Mouse (Mus musculus) intestine, postnatal 0 days (tissue): Measurements from ENCODE around the gene Gm9736. TPM values are rescaled to one million over a fixed set of nuclear protein-coding genes. Genes with fewer than 3 reads are reported as not detected.
"Not testable (repeated sequence)": the region's sequence is repeated elsewhere in the genome, so short reads cannot be mapped to it uniquely, and the experiment has no call there.

Experiments
- ATAC-seq: fragments of 200-750 bp; cut with Nextera tagmentation; 2 replicates; pipeline ENCODE4 v1.8.0; 2017; ENCODE audit warnings: mild to moderate bottlenecking, moderate TSS enrichment, moderate library complexity
- H3K27ac ChIP-seq: fragments of 300-500 bp; sonication (generic); 2 replicates; pipeline ENCODE4 v1.5.1; 2014; ENCODE audit warnings: mild to moderate bottlenecking, low read depth, low read length, moderate library complexity
- H3K27me3 ChIP-seq: fragments of 300-500 bp; sonication (generic); replicated peaks from 2 replicates; pipeline ENCODE4 v1.6.1; 2014; ENCODE audit warnings: low read length, mixed read lengths; ENCODE audit not compliant: control insufficient read depth, insufficient read depth
- H3K36me3 ChIP-seq: fragments of 300-500 bp; sonication (generic); 2 replicates; pipeline ENCODE4 v1.6.1; 2014; ENCODE audit warnings: mild to moderate bottlenecking, moderate library complexity; ENCODE audit not compliant: control insufficient read depth, insufficient read depth
- H3K4me1 ChIP-seq: fragments of 300-500 bp; sonication (generic); replicated peaks from 2 replicates; pipeline ENCODE4 v1.6.1; 2014; ENCODE audit warnings: antibody characterized with exemption, low read length, mixed read lengths; ENCODE audit not compliant: control insufficient read depth, insufficient read depth
- H3K4me2 ChIP-seq: fragments of 300-500 bp; sonication (generic); replicated peaks from 2 replicates; pipeline ENCODE4 v1.6.1; 2014; ENCODE audit warnings: low read depth, mild to moderate bottlenecking, moderate library complexity
- H3K4me3 ChIP-seq: fragments of 300-500 bp; sonication (generic); 2 replicates; pipeline ENCODE4 v1.5.1; 2014; ENCODE audit warnings: low read depth, low read length
- H3K9ac ChIP-seq: fragments of 300-500 bp; sonication (generic); 2 replicates; pipeline ENCODE4 v1.6.1; 2014; ENCODE audit warnings: mild to moderate bottlenecking, low read depth, low read length
- H3K9me3 ChIP-seq: fragments of 300-500 bp; sonication (generic); 2 replicates; pipeline ENCODE4 v1.6.1; 2016; ENCODE audit warnings: mixed run types; ENCODE audit not compliant: control insufficient read depth
- CTCF ChIP-seq: sonication (generic); IDR thresholded peaks from 2 replicates; pipeline ENCODE4 v1.5.1; 2016; ENCODE audit warnings: low read depth, mild to moderate bottlenecking, control low read depth, antibody characterized with exemption, moderate library complexity
- WGBS: fragments of 180-500 bp; shearing (Covaris S2); extraction: QIAGEN DNeasy Blood & Tissue Kit; methylation state at CpG from one replicate; pipeline ENCODE4 v1.1.7; 2014; 5-methylcytosine and 5-hydroxymethylcytosine counted together
- polyA plus RNA-seq: library from polyadenylated mRNA; unstranded; fragments of >200 nt; fragmentation: Nextera tagmentation; extraction: Ambion mirVana; gene quantifications from 2 replicates; pipeline ENCODE4 v1.2.1, GENCODE M21; 2015

Gene Gm9736
- polyA plus RNA-seq, 1 experiment from 2014 or later = not detected

GRCm38 (mm10) chr10:77776844-77777243 is 25.7 kb upstream of the Gm9736 start, which contains the start of gene Gm7138:
Gene Gm7138 (minus strand): TSS chr10:77776944.
- H3K36me3 ChIP-seq, H3K4me1 ChIP-seq, H3K27me3 ChIP-seq, H3K4me3 ChIP-seq, H3K9ac ChIP-seq, H3K4me2 ChIP-seq, H3K27ac ChIP-seq, ATAC-seq, H3K9me3 ChIP-seq: not testable (repeated sequence)
- WGBS = no CpG with 5 or more reads among the region's 1 CpGs

DNA sequence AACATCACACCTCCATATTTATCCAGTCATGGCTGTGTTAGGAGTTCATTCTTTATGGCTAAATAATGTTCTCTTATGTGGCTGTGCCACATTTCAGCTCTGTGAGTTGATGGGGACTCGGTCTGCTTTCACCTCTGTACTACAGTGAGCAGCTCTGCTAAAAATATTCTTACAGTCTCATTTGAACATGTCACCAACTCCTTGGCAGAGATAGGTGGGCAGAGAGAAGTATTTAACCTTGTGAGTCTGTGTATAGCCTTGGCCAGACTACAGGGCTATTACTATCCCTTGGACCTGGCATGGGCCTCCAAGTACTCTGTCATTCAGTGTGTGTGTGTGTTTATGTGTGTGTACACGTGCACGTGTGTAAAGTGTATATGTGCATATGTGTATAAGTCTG is 21.0 kb upstream of the Gm9736 start:
- H3K4me3 ChIP-seq, ATAC-seq, H3K4me1 ChIP-seq, H3K27me3 ChIP-seq, H3K9me3 ChIP-seq, H3K4me2 ChIP-seq, H3K9ac ChIP-seq, H3K36me3 ChIP-seq, H3K27ac ChIP-seq: not testable (repeated sequence)
- WGBS = 100% methylated on average over 1 of the region's 3 CpGs

DNA sequence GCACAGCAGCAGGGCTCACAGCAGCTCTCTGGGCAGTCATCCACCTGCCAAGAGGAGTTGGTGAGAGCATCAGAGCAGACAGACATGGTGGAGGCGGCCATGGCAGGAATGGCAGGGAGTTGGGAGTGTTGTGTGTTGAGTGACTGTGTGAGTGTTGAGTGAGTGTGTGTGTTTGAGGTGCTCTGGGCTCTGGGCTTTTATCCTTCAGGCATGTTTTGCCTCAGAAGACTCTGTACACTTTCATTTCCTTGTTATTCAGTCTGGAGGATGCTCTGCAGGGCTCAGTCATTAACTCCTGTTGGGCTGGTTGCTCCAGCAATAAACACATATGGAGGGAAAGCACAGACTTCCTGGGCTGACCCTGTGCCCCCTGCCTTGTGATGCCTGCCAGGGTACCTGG is 20.1 kb upstream of the Gm9736 start, which contains the start of gene Gm3238:
Gene Gm3238, minus strand, starts transcription at position 101 of the 400 bp plus-strand sequence.
- not testable (repeated sequence) for H3K27ac ChIP-seq, ATAC-seq, H3K4me2 ChIP-seq, H3K27me3 ChIP-seq, H3K4me3 ChIP-seq, H3K9me3 ChIP-seq, H3K9ac ChIP-seq, H3K36me3 ChIP-seq, H3K4me1 ChIP-seq
- 80% methylated on average over 1 of the region's 1 CpGs for WGBS

DNA sequence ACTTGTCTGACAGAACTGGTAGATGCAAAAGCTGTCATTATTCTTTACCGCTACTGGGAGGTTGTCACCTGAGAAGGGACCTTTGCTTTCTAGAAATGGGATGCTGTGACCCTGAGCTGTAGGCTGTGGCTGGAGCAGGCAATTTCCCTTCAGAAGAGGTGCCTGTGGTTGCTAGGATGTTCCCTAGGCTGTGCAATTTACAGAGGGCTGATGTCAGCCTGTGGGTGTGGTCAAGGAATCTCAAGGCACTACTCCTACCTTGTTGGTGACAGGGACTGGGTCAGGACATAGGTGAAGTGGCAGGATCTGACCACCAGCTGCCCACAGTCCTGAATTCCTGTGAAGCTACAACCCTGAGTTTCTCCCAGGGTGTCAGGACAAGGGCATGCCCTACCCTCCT is 18.6 kb upstream of the Gm9736 start:
- TF ChIP-seq CTCF = no peak
- Histone ChIP-seq H3K9ac (no peak overlapping the region), H3K27me3 (no peaks in the 10 kb centered on the region), H3K27ac (no peak overlapping the region), H3K9me3 (no peaks in the 10 kb centered on the region), H3K4me2 (no peak overlapping the region), H3K4me3 (no peak overlapping the region), H3K4me1 (no peaks in the 10 kb centered on the region), H3K36me3 (no peaks in the 10 kb centered on the region)
- no peak for ATAC-seq
- WGBS = 82% methylated on average over 1 of the region's 1 CpGs

DNA sequence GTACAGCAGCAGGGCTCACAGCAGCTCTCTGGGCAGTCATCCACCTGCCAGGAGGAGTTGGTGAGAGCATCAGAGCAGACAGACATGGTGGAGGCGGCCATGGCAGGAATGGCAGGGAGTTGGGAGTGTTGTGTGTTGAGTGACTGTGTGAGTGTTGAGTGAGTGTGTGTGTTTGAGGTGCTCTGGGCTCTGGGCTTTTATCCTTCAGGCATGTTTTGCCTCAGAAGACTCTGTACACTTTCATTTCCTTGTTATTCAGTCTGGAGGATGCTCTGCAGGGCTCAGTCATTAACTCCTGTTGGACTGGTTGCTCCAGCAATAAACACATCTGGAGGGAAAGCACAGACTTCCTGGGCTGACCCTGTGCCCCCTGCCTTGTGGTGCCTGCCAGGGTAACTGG is 8.4 kb upstream of the Gm9736 start, which contains the start of gene Gm3233:
Gene Gm3233, minus strand, starts transcription at position 101 of the 400 bp plus-strand sequence.
- no CpG with 5 or more reads among the region's 1 CpGs for WGBS
- H3K4me3 ChIP-seq, H3K27me3 ChIP-seq, H3K36me3 ChIP-seq, H3K9me3 ChIP-seq, H3K4me1 ChIP-seq, H3K4me2 ChIP-seq, H3K9ac ChIP-seq, H3K27ac ChIP-seq, ATAC-seq: not testable (repeated sequence)

DNA sequence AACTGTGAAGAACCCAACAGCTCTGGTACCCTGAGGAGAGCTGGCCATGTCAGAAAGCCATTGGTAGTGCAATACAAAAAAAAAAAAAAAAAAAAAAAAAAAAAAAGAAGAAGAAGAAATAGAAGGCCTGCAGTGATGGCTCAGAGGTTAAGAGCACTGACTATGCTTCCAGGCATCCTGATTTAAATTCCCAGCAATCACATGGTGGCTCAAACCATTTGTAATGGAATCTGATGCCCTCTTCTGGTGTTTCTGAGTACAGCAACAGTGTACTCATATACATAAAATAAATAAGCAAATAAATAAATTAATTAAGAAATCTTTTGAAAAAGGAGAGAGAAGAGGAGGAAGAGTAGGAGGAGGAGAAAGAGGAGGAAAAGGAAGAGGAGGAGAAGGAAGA is 2.3 kb upstream of the Gm9736 start:
- Histone ChIP-seq H3K27ac (no peak overlapping the region), H3K4me1 (no peaks in the 10 kb centered on the region), H3K4me3 (no peak overlapping the region), H3K4me2 (no peak overlapping the region), H3K9me3 (no peaks in the 10 kb centered on the region), H3K27me3 (no peaks in the 10 kb centered on the region), H3K36me3 (no peaks in the 10 kb centered on the region), H3K9ac (no peak overlapping the region)
- no peak for ATAC-seq
- peak; percentile 31 for TF ChIP-seq CTCF

DNA sequence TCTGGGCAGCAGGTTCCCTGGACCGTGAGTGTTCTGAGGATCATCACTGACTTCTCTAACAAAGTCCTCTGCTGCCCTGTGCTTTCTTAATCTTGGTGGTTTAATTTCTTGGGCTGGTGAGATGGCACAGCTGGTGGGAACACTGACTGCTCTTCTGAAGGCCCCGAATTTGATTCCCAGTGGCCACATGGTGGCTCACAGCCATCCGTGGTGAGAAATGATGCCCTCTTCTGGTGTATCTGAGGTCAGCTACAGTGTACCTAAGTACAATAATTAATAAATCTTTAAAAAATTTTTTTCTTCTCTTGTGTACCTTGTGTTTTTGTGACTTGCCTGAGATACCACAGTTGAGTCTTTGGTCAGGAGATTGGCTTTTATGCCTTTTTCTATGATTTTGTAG is 1.2 kb upstream of the Gm9736 start:
- H3K4me3 ChIP-seq, H3K36me3 ChIP-seq, ATAC-seq, H3K27me3 ChIP-seq, H3K9ac ChIP-seq, H3K9me3 ChIP-seq, H3K4me2 ChIP-seq, H3K27ac ChIP-seq, H3K4me1 ChIP-seq: not testable (repeated sequence)
- peak; percentile 33 for TF ChIP-seq CTCF
- 61% methylated on average over 3 of the region's 3 CpGs for WGBS

DNA sequence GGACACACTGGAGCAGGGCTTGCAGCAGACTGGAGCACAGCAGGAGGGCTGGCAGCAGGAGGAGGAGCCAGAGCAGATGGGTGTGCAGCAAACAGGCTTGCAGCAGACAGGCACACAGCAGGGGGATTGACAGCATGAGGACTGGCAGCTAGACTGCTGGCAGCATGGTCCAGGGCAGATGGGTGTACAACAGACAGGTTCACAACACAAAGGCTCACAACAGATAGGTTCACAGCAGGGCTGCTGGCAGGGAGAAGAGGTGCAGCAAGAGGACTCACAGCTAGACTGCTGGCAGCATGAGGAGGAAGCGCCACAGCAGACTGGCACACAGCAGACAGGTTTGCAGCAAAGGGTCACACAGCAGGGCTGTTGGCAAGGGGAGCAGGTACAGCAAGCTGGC is 468 bp downstream of the Gm9736 start:
- not testable (repeated sequence) for H3K9me3 ChIP-seq, H3K4me3 ChIP-seq, H3K36me3 ChIP-seq, H3K27me3 ChIP-seq, H3K9ac ChIP-seq, H3K4me1 ChIP-seq, H3K4me2 ChIP-seq, H3K27ac ChIP-seq, ATAC-seq
- 77% methylated on average over 1 of the region's 1 CpGs for WGBS

- ATAC-seq, H3K4me1 ChIP-seq, H3K4me2 ChIP-seq, H3K36me3 ChIP-seq, H3K27ac ChIP-seq, H3K4me3 ChIP-seq, H3K27me3 ChIP-seq, H3K9ac ChIP-seq, H3K9me3 ChIP-seq: not testable (repeated sequence)
- WGBS = 66% methylated on average over 4 of the region's 5 CpGs
These were observed 9.0 kb downstream of the Gm9736 start, which contains the start of gene Gm18596 for GRCm38 (mm10) chr10:77741924-77742688. Gene Gm18596 (minus strand): TSS chr10:77742638.
